In the genomic region with DNA sequence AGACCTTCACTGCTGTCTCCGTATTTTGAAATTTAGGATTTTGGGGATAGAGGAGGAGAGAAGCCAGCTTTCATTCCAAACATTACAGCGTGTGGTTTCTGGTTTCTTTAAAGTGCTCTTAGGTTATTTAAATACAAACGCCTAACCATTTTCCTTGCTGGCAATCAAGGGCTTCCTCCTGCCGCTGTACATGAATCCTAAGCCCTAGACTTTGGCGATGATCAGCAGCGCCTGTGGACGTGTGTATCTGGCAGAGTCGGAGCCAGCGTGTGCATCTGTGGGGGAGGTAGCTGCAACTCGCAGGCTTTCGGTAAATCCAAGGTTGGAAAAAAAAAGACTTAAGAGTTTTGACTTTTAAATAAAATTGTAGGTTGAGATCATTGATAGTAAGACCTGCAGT, we compare ENCODE assay signal across 8 mouse cellular contexts. TPM values are rescaled to one million over a fixed set of nuclear protein-coding genes. Genes with fewer than 3 reads are reported as not detected.
DNase-seq lines count a peak whose midpoint lies in the region; ATAC-seq lines count a peak whose summit lies in the region.

No protein-coding gene starts in this region.

- H3K9ac ChIP-seq in hindbrain, embryonic 12.5 days = peak overlapping the region; percentile 70

- peak overlapping the region; percentile 59 for H3K4me3 ChIP-seq in hindbrain, embryonic 12.5 days

- H3K9me3 ChIP-seq in hindbrain, embryonic 12.5 days (replicated peaks) = no peaks in the 10 kb centered on the region

- H3K27me3 ChIP-seq in hindbrain, embryonic 12.5 days = no peaks in the 10 kb centered on the region; the same call in 1 of the 2 replicates

- peak overlapping the region; percentile 85 for H3K4me2 ChIP-seq in hindbrain, embryonic 12.5 days (replicated peaks)

- peak; percentile 64; the same call in 1 of the 2 replicates for ATAC-seq in hindbrain, embryonic 12.5 days (ENCODE audit: low FRiP score)
- peak; percentile 33; the same call in 1 of the 2 replicates for ATAC-seq in megakaryocyte progenitor cell, adult 5-6 weeks (replicated peaks; ENCODE audit: poor library complexity)
- no peak for ATAC-seq in inflammation-experienced regulatory T-cells, adult 6 months

- H3K36me3 ChIP-seq in hindbrain, embryonic 12.5 days = no peaks in the 10 kb centered on the region

- WGBS in hindbrain, embryonic 12.5 days = 2% methylated on average over 11 of the region's 11 CpGs

- H3K4me1 ChIP-seq in hindbrain, embryonic 12.5 days = peaks cover 7% of the 10 kb centered on the region; the same call in 1 of the 2 replicates

- no peak overlapping the region for H3K27ac ChIP-seq in hindbrain, embryonic 12.5 days

- peak; percentile 25 for DNase-seq in adrenal gland, adult 2 months
- no peak for DNase-seq in adrenal gland, adult 8-10 months
- peak; percentile 42 for DNase-seq in 3T3-L1 (ENCODE audit: low read depth, low spot score)
- DNase-seq in embryo, embryonic 11 days = peak; percentile 74
- DNase-seq in layer of hippocampus, adult 9-10 months (ENCODE audit: low spot score) = no peak

RNA-seq across cellular contexts. Expression of a gene that starts 1.0 kb away (rescaled TPM):
- total RNA-seq in adrenal gland, adult 2 months (2021) = 10 to 100 TPM; 30.1 to 79.0 TPM
- 14.0 and 32.0 TPM in 2 replicates for polyA plus RNA-seq in adrenal gland, adult 2 months (2012; rRNA removed)
- total RNA-seq in adrenal gland, adult 8-10 months (2022) = 10 to 100 TPM in 3 of 4 experiments, 1 to 10 TPM in 1; 5.7 to 19.4 (median 16.8) TPM
- polyA plus RNA-seq in hindbrain, embryonic 12.5 days (2016; fragmentation: Nextera tagmentation; extraction: Ambion mirVana) = 97.2 and 112 TPM in 2 replicates
- total RNA-seq in megakaryocyte progenitor cell, adult 5-6 weeks (2015) = 0.67 TPM in 1 of 2 replicates, not detected in the other
- total RNA-seq in megakaryocyte progenitor cell, adult 5-6 weeks (2017) = 0.08 TPM in 1 of 2 replicates, not detected in the other
- polyA plus RNA-seq in inflammation-experienced regulatory T-cells, adult 6 months (2017; shearing (Covaris generic)) = under 1 TPM in 2 of 3 experiments, not detected in 1; 0.36 to 0.44 TPM

Comparison
In these comparisons a context has a peak if more than half of its experiments do, and no peak if none do; other contexts are left out.
1. DNase-seq: peak in adrenal gland, adult 2 months (single experiment), 3T3-L1 (single experiment) and embryo, embryonic 11 days (single experiment); none in adrenal gland, adult 8-10 months (single experiment) and layer of hippocampus, adult 9-10 months (single experiment).
2. RNA of a gene that starts 1.0 kb away (total RNA-seq): 30.1 to 79.0 TPM in adrenal gland, adult 2 months and 5.7 to 19.4 TPM in adrenal gland, adult 8-10 months; 0.08 to 0.67 TPM in megakaryocyte progenitor cell, adult 5-6 weeks; every median in the first group is over 4 times any median in the second.